Mouse (Mus musculus) mammary gland, adult 2 months (tissue): ENCODE data around the gene Cryz. TPM values are rescaled to one million over a fixed set of nuclear protein-coding genes. Genes with fewer than 3 reads are reported as not detected.

ENCODE experiments used
- polyA plus RNA-seq: library from polyadenylated mRNA; depleted of rRNA; stranded (reverse); fragments of >200 nt; gene quantifications from 2 replicates; pipeline ENCODE4 v1.2.3, GENCODE M21; 2012; ENCODE audit warnings: low replicate concordance; rRNA removed

Gene Cryz
- polyA plus RNA-seq, result 6.6 and 10.2 TPM in 2 replicates

DNA sequence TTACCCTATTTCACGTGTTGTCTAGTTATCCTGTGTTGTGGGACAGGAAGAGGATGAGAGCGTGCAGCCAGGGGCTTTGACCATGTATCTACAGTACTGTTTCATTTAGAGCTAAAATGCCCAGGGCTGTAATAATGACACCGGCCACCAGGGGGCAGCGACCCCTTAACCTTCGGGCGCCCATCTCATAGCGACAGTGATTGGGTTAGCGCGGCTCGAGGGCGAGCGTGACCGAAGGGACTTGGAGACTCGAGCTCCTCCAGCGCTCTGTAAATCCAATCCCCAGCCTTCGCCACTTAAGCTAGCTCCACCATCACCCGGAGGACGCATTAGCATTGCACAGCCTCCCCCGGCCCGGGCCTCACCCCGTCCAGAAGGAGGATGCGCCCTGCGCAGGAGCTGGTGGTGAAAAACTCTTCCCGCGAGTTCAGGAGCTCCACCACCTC lies at the start of gene Cryz:
Gene Cryz, plus strand, starts transcription at position 224 of the 446 bp plus-strand sequence.

DNA sequence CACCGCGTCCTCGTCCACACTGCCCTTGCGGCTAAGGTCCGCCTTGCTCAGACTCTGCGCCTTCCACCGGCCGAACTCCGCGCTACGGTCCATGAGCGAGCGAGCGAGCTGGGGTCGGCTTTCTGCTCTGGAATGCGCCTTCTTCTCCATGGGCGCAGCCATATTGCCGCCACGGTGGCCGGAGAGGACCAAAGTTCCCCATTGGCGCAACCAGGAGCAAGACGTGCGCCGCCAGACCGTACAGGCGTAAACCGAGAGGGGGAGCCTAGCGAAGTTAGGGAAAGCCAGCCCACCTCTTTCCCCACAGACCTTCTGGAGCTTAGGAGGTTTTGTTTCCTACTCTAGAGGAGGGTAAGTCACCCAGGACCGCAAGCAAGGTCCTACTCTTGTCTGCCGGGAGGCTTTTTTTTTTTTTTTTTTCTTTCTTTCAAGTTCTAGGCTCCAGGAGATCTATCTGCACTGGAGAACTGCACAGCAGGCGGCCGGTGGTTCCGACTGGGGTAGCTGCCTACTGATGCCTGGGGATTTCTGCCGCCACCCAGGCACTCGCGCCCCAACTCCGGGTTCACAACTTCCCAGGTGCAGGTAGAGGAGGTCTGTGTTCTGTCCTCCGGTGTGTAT lies 533 bp downstream of the Cryz start, which contains the start of gene Tyw3:
Gene Tyw3, minus strand, starts transcription at position 171 of the 621 bp plus-strand sequence.

DNA sequence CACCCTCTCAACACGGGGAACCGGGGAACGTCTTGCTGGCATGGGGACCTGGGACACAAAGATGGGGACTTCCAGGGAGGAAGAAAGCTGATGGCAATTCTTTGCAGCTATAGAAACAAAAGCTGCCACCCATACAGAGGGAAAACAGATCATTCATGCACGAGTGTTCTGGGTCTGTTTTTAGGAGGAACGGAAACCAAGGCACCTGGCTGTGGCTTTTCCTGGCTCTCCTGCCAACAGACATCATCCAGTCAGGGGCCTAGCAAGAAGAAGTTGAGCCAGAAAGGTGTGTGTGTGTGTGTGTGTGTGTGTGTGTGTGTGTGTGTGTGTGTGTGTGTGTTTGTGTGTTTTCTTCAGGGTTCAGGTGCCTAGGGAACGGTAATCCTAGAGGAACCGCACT lies 67.0 kb downstream of the Cryz start, which contains the start of gene Erich3:
Gene Erich3, plus strand, starts transcription at position 315 of the 400 bp plus-strand sequence.

Other genes starting within 250 kb of the Cryz start
- 5.6 and 10.1 TPM in 2 replicates for gene Tyw3, start 393 bp downstream of the Cryz start, polyA plus RNA-seq
- gene Erich3, start 67.1 kb downstream of the Cryz start, polyA plus RNA-seq, result 0.11 TPM in 1 of 2 replicates, not detected in the other